Mouse (Mus musculus): ENCODE results near the gene Grk6.

DNA sequence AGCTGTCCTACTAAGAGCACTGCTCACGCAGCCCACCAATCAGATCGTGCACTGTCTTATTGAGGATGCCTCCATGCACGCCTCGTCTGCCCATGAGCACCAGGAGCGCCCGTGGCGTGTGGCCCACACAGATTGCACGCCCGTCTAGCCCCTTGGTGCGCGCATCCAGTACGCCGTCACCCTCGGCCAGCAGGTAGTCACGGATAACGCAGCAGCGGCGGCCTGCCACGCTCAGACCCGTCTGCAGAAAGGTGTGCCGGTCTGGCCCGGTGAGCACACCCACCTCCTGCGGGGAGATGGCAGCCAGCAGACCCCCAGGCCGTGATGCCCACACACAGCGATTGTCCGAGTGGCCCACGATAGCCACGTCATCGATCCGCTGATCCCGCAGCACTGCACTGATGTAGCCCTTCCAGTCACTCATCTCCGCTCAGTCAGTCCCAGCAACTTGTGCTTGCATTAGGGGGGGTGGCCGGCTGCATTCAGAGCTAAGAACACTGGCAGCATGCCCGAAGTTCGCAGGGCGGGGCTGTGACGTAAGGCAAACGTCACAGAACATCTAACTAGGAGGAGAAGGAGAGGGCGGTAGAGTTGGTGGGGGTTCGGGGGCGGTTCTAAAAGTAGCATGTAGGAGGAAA is 30.0 kb upstream of the Grk6 start, which contains the start of gene Pfn3:
- TF ChIP-seq CTCF (IDR thresholded peaks at IDR 0.05; ENCODE audit: low read depth) = 0 out of 2 replicates have a peak, but pooled peaks have one; percentile 2
- no peak for TF ChIP-seq EP300 (IDR thresholded peaks at IDR 0.05; ENCODE audit: low read depth)

All from liver, embryonic 14.5 days (tissue).